ENCODE assay signal across 9 mouse cellular contexts in the genomic region with DNA sequence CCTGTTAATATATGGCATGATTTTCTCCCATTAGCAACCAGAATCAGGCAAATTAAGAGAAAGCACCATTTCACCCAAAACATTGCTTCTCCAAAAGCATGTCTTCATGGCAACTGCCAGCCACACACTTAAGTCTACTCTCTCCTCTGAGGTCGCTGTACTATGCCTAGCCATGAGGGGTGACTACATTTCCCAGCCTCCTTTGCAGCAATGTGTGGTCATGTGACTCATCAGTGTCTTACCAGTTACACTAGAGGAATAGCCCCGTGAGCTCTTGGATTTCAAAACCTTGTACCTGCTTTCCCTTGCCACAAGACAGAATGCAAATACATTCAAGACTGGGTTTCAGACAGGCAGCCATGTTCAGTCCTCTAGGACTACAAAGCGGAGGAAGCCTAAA. TPM values are rescaled to one million over a fixed set of nuclear protein-coding genes. Genes with fewer than 3 reads are reported as not detected.
DNase-seq lines count a peak whose midpoint lies in the region; ATAC-seq lines count a peak whose summit lies in the region.
"Had no signal": no experiment of that assay in that cellular context is flagged by ENCODE, and none has a peak within 500 bp of the region (broad histone marks: within the 10 kb centered on the region; RNA-seq: fewer than 3 reads in every experiment).

No protein-coding gene starts in this region.

- no peak overlapping the region for H3K9ac ChIP-seq in liver, embryonic 12.5 days
- H3K9ac ChIP-seq: neural tube, embryonic 12.5 days had no signal

- H3K4me3 ChIP-seq in liver, embryonic 12.5 days, result no peak overlapping the region
- H3K4me3 ChIP-seq: neural tube, embryonic 12.5 days had no signal

- H3K36me3 ChIP-seq in liver, embryonic 12.5 days, result no peaks in the 10 kb centered on the region; the same call in 1 of the 2 replicates

- H3K27me3 ChIP-seq in liver, embryonic 12.5 days (replicated peaks), result no peaks in the 10 kb centered on the region
- H3K27me3 ChIP-seq: neural tube, embryonic 12.5 days had no signal

- H3K27ac ChIP-seq in liver, embryonic 12.5 days, result no peak overlapping the region
- H3K27ac ChIP-seq: neural tube, embryonic 12.5 days had no signal

- no peaks in the 10 kb centered on the region for H3K4me1 ChIP-seq in liver, embryonic 12.5 days

- DNase-seq in cerebellum, postnatal 14 days, result peak; percentile 16 to 23
- no peak for DNase-seq in cerebellum, postnatal 36 days
- DNase-seq in spleen, postnatal 36 days (ENCODE audit: low spot score in 2 of 2), result peak; percentile 10 to 19
- no peak for DNase-seq in spleen, postnatal 10 days (ENCODE audit: low spot score in 2 of 2)
- no peak for DNase-seq in right cerebral cortex, adult 2 months (ENCODE audit: low spot score in 2 of 2)
- DNase-seq in cerebellum, postnatal 4 days (ENCODE audit: low spot score in 2 of 2), result no peak
- DNase-seq in adrenal gland, postnatal 4 days (ENCODE audit: low spot score in 2 of 2), result no peak

- ATAC-seq in liver, embryonic 12.5 days, result peak; percentile 66

- peak overlapping the region; percentile 24; the same call in 1 of the 2 replicates for H3K4me2 ChIP-seq in liver, embryonic 12.5 days
- H3K4me2 ChIP-seq: neural tube, embryonic 12.5 days had no signal

- 0 out of 2 replicates have a peak, but pooled peaks cover 6% of the 10 kb centered on the region for H3K9me3 ChIP-seq in liver, embryonic 12.5 days (replicated peaks)

- WGBS in liver, embryonic 12.5 days (ENCODE audit: insufficient replicate concordance), result 48% methylated on average over 3 of the region's 3 CpGs

RNA-seq across cellular contexts. Expression of a gene that starts 8.6 kb away (rescaled TPM):
- 2.3 and 2.7 TPM in 2 replicates for polyA plus RNA-seq in liver, embryonic 12.5 days (2016; fragmentation: Nextera tagmentation; extraction: Ambion mirVana)
- total RNA-seq in adrenal gland, postnatal 4 days (2021), result 10 to 100 TPM in 1 of 2 experiments, 1 to 10 TPM in 1; 8.5 to 13.5 TPM

RNA-seq across cellular contexts. Expression of a gene that starts 58.6 kb away (rescaled TPM):
- 20.1 and 21.5 TPM in 2 replicates for polyA plus RNA-seq in liver, embryonic 12.5 days (2016; fragmentation: Nextera tagmentation; extraction: Ambion mirVana)
- 10 to 100 TPM; 61.2 to 63.4 TPM for total RNA-seq in adrenal gland, postnatal 4 days (2021)

Comparison
In these comparisons a context has a peak if more than half of its experiments do, and no peak if none do; other contexts are left out.
1. DNase-seq: peak in cerebellum, postnatal 14 days (2 of 2) and spleen, postnatal 36 days (2 of 2); none in cerebellum, postnatal 36 days (0 of 2), spleen, postnatal 10 days (0 of 2), right cerebral cortex, adult 2 months (0 of 2), cerebellum, postnatal 4 days (0 of 2) and adrenal gland, postnatal 4 days (0 of 2).